Mouse (Mus musculus): ENCODE data around the gene Syf2. TPM values are rescaled to one million over a fixed set of nuclear protein-coding genes. Genes with fewer than 3 reads are reported as not detected.

The Syf2 gene
- polyA plus RNA-seq, 1 experiment from 2014 or later = 65.0 TPM

GRCm38 (mm10) chr4:134922111-134922924 is 8.4 kb upstream of the Syf2 start:
- ATAC-seq = no peak
- Histone ChIP-seq H3K4me2 (ENCODE audit: low read depth, low read length) (peak overlapping the region; percentile 65), H3K27me3 (replicated peaks; ENCODE audit: control insufficient read depth, insufficient read depth, low read length) (no peaks in the 10 kb centered on the region), H3K4me1 (ENCODE audit: control insufficient read depth, insufficient read depth, low read length) (peaks cover 14% of the 10 kb centered on the region), H3K9ac (ENCODE audit: low read depth, low read length) (peak overlapping the region; percentile 71), H3K4me3 (ENCODE audit: low read length) (peak overlapping the region; percentile 100), H3K9me3 (ENCODE audit: control insufficient read depth, low read length) (no peaks in the 10 kb centered on the region), H3K27ac (ENCODE audit: low read length) (peak overlapping the region; percentile 81), H3K36me3 (ENCODE audit: control insufficient read depth, insufficient read depth, low read length) (peaks cover 12% of the 10 kb centered on the region)
- WGBS = 51% methylated on average over 10 of the region's 10 CpGs

GRCm38 (mm10) chr4:134922925-134923244 is 7.8 kb upstream of the Syf2 start:
- Histone ChIP-seq H3K9me3 (ENCODE audit: control insufficient read depth, low read length) (no peaks in the 10 kb centered on the region), H3K4me2 (ENCODE audit: low read depth, low read length) (peak overlapping the region; percentile 65), H3K27ac (ENCODE audit: low read length) (peak overlapping the region; percentile 81), H3K4me3 (ENCODE audit: low read length) (peak overlapping the region; percentile 100), H3K27me3 (replicated peaks; ENCODE audit: control insufficient read depth, insufficient read depth, low read length) (no peaks in the 10 kb centered on the region), H3K9ac (ENCODE audit: low read depth, low read length) (peak overlapping the region; percentile 71), H3K4me1 (ENCODE audit: control insufficient read depth, insufficient read depth, low read length) (peaks cover 14% of the 10 kb centered on the region), H3K36me3 (ENCODE audit: control insufficient read depth, insufficient read depth, low read length) (peaks cover 18% of the 10 kb centered on the region)
- under 1% methylated on average over 13 of the region's 13 CpGs for WGBS
- peak; percentile 57 for ATAC-seq

GRCm38 (mm10) chr4:134923258-134924018 is 7.3 kb upstream of the Syf2 start, which contains the start of gene Rsrp1:
Gene Rsrp1, plus strand, starts transcription at chr4:134923592.
- peak within 1 kb of the TSS; percentile 100 for H3K4me3 ChIP-seq (ENCODE audit: low read length)
- ATAC-seq = peak; percentile 91
- H3K4me1 ChIP-seq (ENCODE audit: control insufficient read depth, insufficient read depth, low read length) = peaks cover 14% of the 10 kb centered on the region
- peak within 1 kb of the TSS; percentile 97 for H3K27ac ChIP-seq (ENCODE audit: low read length)
- WGBS = under 1% methylated on average over 64 of the region's 64 CpGs
- H3K4me2 ChIP-seq (ENCODE audit: low read depth, low read length) = peak within 1 kb of the TSS; percentile 79
- H3K9me3 ChIP-seq (ENCODE audit: control insufficient read depth, low read length) = no peaks in the 10 kb centered on the region
- H3K9ac ChIP-seq (ENCODE audit: low read depth, low read length) = peak within 1 kb of the TSS; percentile 100
- no peaks in the 10 kb centered on the region for H3K27me3 ChIP-seq (replicated peaks; ENCODE audit: control insufficient read depth, insufficient read depth, low read length)
- H3K36me3 ChIP-seq (ENCODE audit: control insufficient read depth, insufficient read depth, low read length) = peaks cover 22% of the 10 kb centered on the region

GRCm38 (mm10) chr4:134924019-134924741 is 6.5 kb upstream of the Syf2 start:
- H3K4me2 ChIP-seq (ENCODE audit: low read depth, low read length) = peak overlapping the region; percentile 79
- no peaks in the 10 kb centered on the region for H3K9me3 ChIP-seq (ENCODE audit: control insufficient read depth, low read length)
- ATAC-seq = peak; percentile 67
- H3K27me3 ChIP-seq (replicated peaks; ENCODE audit: control insufficient read depth, insufficient read depth, low read length) = no peaks in the 10 kb centered on the region
- peak overlapping the region; percentile 100 for H3K4me3 ChIP-seq (ENCODE audit: low read length)
- peak overlapping the region; percentile 100 for H3K9ac ChIP-seq (ENCODE audit: low read depth, low read length)
- H3K36me3 ChIP-seq (ENCODE audit: control insufficient read depth, insufficient read depth, low read length) = peaks cover 22% of the 10 kb centered on the region
- WGBS = under 1% methylated on average over 75 of the region's 75 CpGs
- H3K27ac ChIP-seq (ENCODE audit: low read length) = peak overlapping the region; percentile 97
- H3K4me1 ChIP-seq (ENCODE audit: control insufficient read depth, insufficient read depth, low read length) = peaks cover 14% of the 10 kb centered on the region

- Histone ChIP-seq H3K4me3 (ENCODE audit: low read length) (peak overlapping the region; percentile 49), H3K4me2 (ENCODE audit: low read depth, low read length) (peak overlapping the region; percentile 67), H3K4me1 (ENCODE audit: control insufficient read depth, insufficient read depth, low read length) (peaks cover 14% of the 10 kb centered on the region), H3K9ac (ENCODE audit: low read depth, low read length) (peak overlapping the region; percentile 62), H3K36me3 (ENCODE audit: control insufficient read depth, insufficient read depth, low read length) (peaks cover 22% of the 10 kb centered on the region), H3K9me3 (ENCODE audit: control insufficient read depth, low read length) (no peaks in the 10 kb centered on the region), H3K27ac (ENCODE audit: low read length) (0 out of 2 replicates have a peak overlapping the region, but pooled peaks have one; percentile 19), H3K27me3 (replicated peaks; ENCODE audit: control insufficient read depth, insufficient read depth, low read length) (no peaks in the 10 kb centered on the region)
- no peak for ATAC-seq
- WGBS = 65% methylated on average over 8 of the region's 8 CpGs
Observed at GRCm38 (mm10) chr4:134925206-134925605, 5.5 kb upstream of the Syf2 start.

- Histone ChIP-seq H3K27me3 (replicated peaks; ENCODE audit: control insufficient read depth, insufficient read depth, low read length) (no peaks in the 10 kb centered on the region), H3K27ac (ENCODE audit: low read length) (no peak overlapping the region), H3K9ac (ENCODE audit: low read depth, low read length) (no peak overlapping the region), H3K4me3 (ENCODE audit: low read length) (no peak overlapping the region), H3K36me3 (ENCODE audit: control insufficient read depth, insufficient read depth, low read length) (peaks cover 22% of the 10 kb centered on the region), H3K4me2 (ENCODE audit: low read depth, low read length) (no peak overlapping the region), H3K9me3 (ENCODE audit: control insufficient read depth, low read length) (no peaks in the 10 kb centered on the region), H3K4me1 (ENCODE audit: control insufficient read depth, insufficient read depth, low read length) (peaks cover 17% of the 10 kb centered on the region)
- 77% methylated on average over 5 of the region's 5 CpGs for WGBS
- no peak for ATAC-seq
Observed at GRCm38 (mm10) chr4:134927815-134928463, 2.8 kb upstream of the Syf2 start.

GRCm38 (mm10) chr4:134928464-134928836 is 2.2 kb upstream of the Syf2 start:
- Histone ChIP-seq H3K4me1 (ENCODE audit: control insufficient read depth, insufficient read depth, low read length) (peaks cover 17% of the 10 kb centered on the region), H3K27ac (ENCODE audit: low read length) (no peak overlapping the region), H3K27me3 (replicated peaks; ENCODE audit: control insufficient read depth, insufficient read depth, low read length) (no peaks in the 10 kb centered on the region), H3K36me3 (ENCODE audit: control insufficient read depth, insufficient read depth, low read length) (peaks cover 22% of the 10 kb centered on the region), H3K4me2 (ENCODE audit: low read depth, low read length) (no peak overlapping the region), H3K9ac (ENCODE audit: low read depth, low read length) (no peak overlapping the region), H3K4me3 (ENCODE audit: low read length) (no peak overlapping the region), H3K9me3 (ENCODE audit: control insufficient read depth, low read length) (no peaks in the 10 kb centered on the region)
- no peak for ATAC-seq
- 79% methylated on average over 1 of the region's 1 CpGs for WGBS

- peaks cover 25% of the 10 kb centered on the region for H3K36me3 ChIP-seq (ENCODE audit: control insufficient read depth, insufficient read depth, low read length)
- WGBS = 73% methylated on average over 4 of the region's 4 CpGs
Observed at GRCm38 (mm10) chr4:134929536-134929935, 1.2 kb upstream of the Syf2 start.

More at GRCm38 (mm10) chr4:134929536-134929935, 1.2 kb upstream of the Syf2 start:
- Histone ChIP-seq H3K9ac (ENCODE audit: low read depth, low read length) (no peak overlapping the region), H3K27ac (ENCODE audit: low read length) (no peak overlapping the region), H3K4me3 (ENCODE audit: low read length) (no peak overlapping the region), H3K4me1 (ENCODE audit: control insufficient read depth, insufficient read depth, low read length) (peaks cover 17% of the 10 kb centered on the region), H3K27me3 (replicated peaks; ENCODE audit: control insufficient read depth, insufficient read depth, low read length) (no peaks in the 10 kb centered on the region), H3K4me2 (ENCODE audit: low read depth, low read length) (no peak overlapping the region), H3K9me3 (ENCODE audit: control insufficient read depth, low read length) (no peaks in the 10 kb centered on the region)
- no peak for ATAC-seq
